Mouse (Mus musculus) central nervous system, embryonic 14 days (tissue): ENCODE measurements around the gene Olfr1228. TPM values are rescaled to one million over a fixed set of nuclear protein-coding genes. Genes with fewer than 3 reads are reported as not detected.

ENCODE experiments used
- polyA plus RNA-seq: library from polyadenylated mRNA; depleted of rRNA; stranded (reverse); fragments of >200 nt; gene quantifications from 2 replicates; pipeline ENCODE4 v1.2.3, GENCODE M21; 2012; rRNA removed

Olfr1228 gene
- not detected in 2 replicates for polyA plus RNA-seq

GRCm38 (mm10) chr2:89253962-89254361, at the start of gene Olfr1228:
Gene Olfr1228 (minus strand): TSS chr2:89254062.

GRCm38 (mm10) chr2:89297168-89297567, 43.3 kb upstream of the Olfr1228 start, which contains the start of gene Olfr1230:
Gene Olfr1230 (minus strand): TSS chr2:89297268.

GRCm38 (mm10) chr2:89287914-89288313, 34.1 kb upstream of the Olfr1228 start, which contains the start of gene Olfr1229:
Gene Olfr1229 (minus strand): TSS chr2:89288014.

GRCm38 (mm10) chr2:89199948-89200347, 53.9 kb downstream of the Olfr1228 start, which contains the start of gene Olfr1226:
Gene Olfr1226 (minus strand): TSS chr2:89200048.

Other genes with a start within 250 kb of the Olfr1228 start
- not detected in 2 replicates for gene Olfr1215, start 247.1 kb downstream of the Olfr1228 start, polyA plus RNA-seq
- gene Olfr1216, start 235.7 kb downstream of the Olfr1228 start, polyA plus RNA-seq: not detected in 2 replicates
- gene Olfr1217, start 222.0 kb downstream of the Olfr1228 start, polyA plus RNA-seq: not detected in 2 replicates
- gene Olfr1218, start 192.9 kb downstream of the Olfr1228 start, polyA plus RNA-seq: not detected in 2 replicates
- gene Olfr1219, start 170.5 kb downstream of the Olfr1228 start, polyA plus RNA-seq: not detected in 2 replicates
- gene Olfr1220, start 147.2 kb downstream of the Olfr1228 start, polyA plus RNA-seq: not detected in 2 replicates
- gene Olfr1221, start 136.8 kb downstream of the Olfr1228 start, polyA plus RNA-seq: not detected in 2 replicates
- not detected in 2 replicates for gene Olfr1222, start 121.0 kb downstream of the Olfr1228 start, polyA plus RNA-seq
- gene Olfr1223, start 102.5 kb downstream of the Olfr1228 start, polyA plus RNA-seq: not detected in 2 replicates
- not detected in 2 replicates for gene Olfr1224-ps1, start 90.0 kb downstream of the Olfr1228 start, polyA plus RNA-seq
- gene Olfr1225, start 79.4 kb downstream of the Olfr1228 start, polyA plus RNA-seq: not detected in 2 replicates
- not detected in 2 replicates for gene Olfr1226, start 54.0 kb downstream of the Olfr1228 start, polyA plus RNA-seq
- not detected in 2 replicates for gene Olfr1229, start 34.0 kb upstream of the Olfr1228 start, polyA plus RNA-seq
- gene Olfr1230, start 43.2 kb upstream of the Olfr1228 start, polyA plus RNA-seq: not detected in 2 replicates
- not detected in 2 replicates for gene Olfr1231, start 53.0 kb upstream of the Olfr1228 start, polyA plus RNA-seq
- gene Olfr1232, start 75.6 kb upstream of the Olfr1228 start, polyA plus RNA-seq: not detected in 2 replicates
- gene Olfr1233, start 88.3 kb upstream of the Olfr1228 start, polyA plus RNA-seq: not detected in 2 replicates
- not detected in 2 replicates for gene Olfr1234, start 110.8 kb upstream of the Olfr1228 start, polyA plus RNA-seq
- gene Olfr1238, start 155.6 kb upstream of the Olfr1228 start, polyA plus RNA-seq: not detected in 2 replicates
- not detected in 2 replicates for gene Olfr1239, start 166.3 kb upstream of the Olfr1228 start, polyA plus RNA-seq
- not detected in 2 replicates for gene Olfr1240, start 188.9 kb upstream of the Olfr1228 start, polyA plus RNA-seq
- gene Olfr1241, start 233.1 kb upstream of the Olfr1228 start, polyA plus RNA-seq: not detected in 2 replicates
- not detected in 2 replicates for gene Olfr1242, start 244.3 kb upstream of the Olfr1228 start, polyA plus RNA-seq